Mouse (Mus musculus) midbrain, embryonic 11.5 days (tissue): ENCODE results near the gene Socs3. TPM values are rescaled to one million over a fixed set of nuclear protein-coding genes. Genes with fewer than 3 reads are reported as not detected.

Experiments used
- ATAC-seq: fragments of 200-750 bp; cut with Nextera tagmentation; 2 replicates; pipeline ENCODE4 v1.8.0; 2017; ENCODE audit warnings: moderate TSS enrichment, moderate library complexity; ENCODE audit not compliant: low FRiP score
- DNase-seq: peaks from one replicate; pipeline ENCODE4 v3.0.0; 2015; ENCODE audit warnings: low spot score; ENCODE audit errors: missing footprints
- H3K27ac ChIP-seq: fragments of 300-500 bp; sonication (generic); 2 replicates; pipeline ENCODE4 v1.5.1; 2014; ENCODE audit warnings: low read depth, low read length
- H3K27me3 ChIP-seq: fragments of 300-500 bp; sonication (generic); 2 replicates; pipeline ENCODE4 v1.6.1; 2014; ENCODE audit warnings: mild to moderate bottlenecking, low read length, moderate library complexity, mixed read lengths; ENCODE audit not compliant: control insufficient read depth, insufficient read depth
- H3K36me3 ChIP-seq: fragments of 300-500 bp; sonication (generic); 2 replicates; pipeline ENCODE4 v1.6.1; 2014; ENCODE audit warnings: mild to moderate bottlenecking, low read length, moderate library complexity, mixed read lengths; ENCODE audit not compliant: control insufficient read depth, insufficient read depth
- H3K4me1 ChIP-seq: fragments of 300-500 bp; sonication (generic); 2 replicates; pipeline ENCODE4 v1.6.1; 2014; ENCODE audit warnings: low read length; ENCODE audit not compliant: control insufficient read depth, insufficient read depth
- H3K4me2 ChIP-seq: fragments of 300-500 bp; sonication (generic); 2 replicates; pipeline ENCODE4 v1.6.1; 2014; ENCODE audit warnings: mild to moderate bottlenecking, moderate library complexity
- H3K4me3 ChIP-seq: fragments of 300-500 bp; sonication (generic); 2 replicates; pipeline ENCODE4 v1.5.1; 2014; ENCODE audit warnings: low read depth, low read length
- H3K9ac ChIP-seq: fragments of 300-500 bp; sonication (generic); 2 replicates; pipeline ENCODE4 v1.6.1; 2014; ENCODE audit warnings: low read length
- H3K9me3 ChIP-seq: fragments of 300-500 bp; sonication (generic); 2 replicates; pipeline ENCODE4 v1.6.1; 2016; ENCODE audit warnings: low read length; ENCODE audit not compliant: control insufficient read depth
- WGBS: fragments of 180-500 bp; shearing (Covaris S2); extraction: QIAGEN DNeasy Blood & Tissue Kit; methylation state at CpG from one replicate; pipeline ENCODE4 v1.1.7; 2014; 5-methylcytosine and 5-hydroxymethylcytosine counted together
- polyA plus RNA-seq: library from polyadenylated mRNA; unstranded; fragments of >200 nt; fragmentation: Nextera tagmentation; extraction: Ambion mirVana; gene quantifications from 2 replicates; pipeline ENCODE4 v1.2.1, GENCODE M21; 2014

Gene Socs3
- polyA plus RNA-seq, 1 experiment from 2014 or later, result 5.9 TPM

GRCm38 (mm10) chr11:117975211-117975967 lies 5.5 kb upstream of the Socs3 start:
- H3K9me3 ChIP-seq, result no peaks in the 10 kb centered on the region
- DNase-seq, result peak; percentile 95
- no peaks in the 10 kb centered on the region for H3K36me3 ChIP-seq
- H3K27ac ChIP-seq, result peak overlapping the region; percentile 95
- 1% methylated on average over 18 of the region's 18 CpGs for WGBS
- H3K4me1 ChIP-seq, result peaks cover 40% of the 10 kb centered on the region
- H3K4me2 ChIP-seq, result peak overlapping the region; percentile 32
- H3K27me3 ChIP-seq, result peaks cover 4% of the 10 kb centered on the region; the same call in 1 of the 2 replicates
- peak; percentile 82 for ATAC-seq
- peak overlapping the region; percentile 61 for H3K9ac ChIP-seq
- H3K4me3 ChIP-seq, result no peak overlapping the region

DNA sequence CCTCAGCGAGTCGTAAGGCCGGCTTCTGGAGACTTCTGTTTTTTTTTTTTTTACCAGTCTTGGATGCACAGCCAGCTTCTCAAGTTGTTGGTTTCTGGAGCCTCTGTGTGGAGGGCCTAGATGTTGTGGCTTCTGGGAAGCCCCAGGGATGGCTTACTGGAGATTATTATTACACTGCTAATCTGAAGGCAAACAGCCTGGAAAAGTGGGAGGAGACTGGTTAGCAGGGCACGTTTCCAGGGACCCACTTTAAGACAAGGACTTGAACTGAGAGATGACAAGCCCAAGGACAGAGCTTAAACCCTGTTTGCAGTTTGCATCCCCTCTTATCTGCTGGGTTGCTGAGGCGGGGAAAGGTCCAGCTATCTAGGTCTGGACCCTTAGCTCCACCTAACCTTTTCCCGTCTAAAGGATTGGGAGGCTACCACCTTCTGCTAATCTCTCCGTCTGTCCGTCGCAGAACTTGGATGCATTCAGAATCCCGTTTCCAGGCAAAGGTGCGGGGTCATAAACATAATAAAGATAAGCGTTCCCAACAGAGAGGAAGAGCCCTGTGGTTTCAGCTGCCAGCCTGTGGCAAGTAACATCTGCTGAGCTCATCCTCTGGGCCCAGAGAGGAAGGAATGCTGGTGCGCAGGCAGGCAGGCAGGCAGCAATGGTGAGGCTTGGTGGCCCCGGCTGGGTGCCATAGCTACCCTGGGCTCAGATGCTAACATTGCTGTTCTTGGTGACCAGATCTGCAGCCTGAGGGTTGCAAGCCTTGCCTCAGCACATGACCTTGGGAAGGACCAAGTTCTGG lies 4.7 kb upstream of the Socs3 start:
- Histone ChIP-seq H3K9ac (peak overlapping the region; percentile 61), H3K27me3 (peaks cover 7% of the 10 kb centered on the region; the same call in 1 of the 2 replicates), H3K4me3 (no peak overlapping the region), H3K4me1 (peaks cover 46% of the 10 kb centered on the region), H3K9me3 (no peaks in the 10 kb centered on the region), H3K4me2 (peak overlapping the region; percentile 17; the same call in 1 of the 2 replicates), H3K27ac (peak overlapping the region; percentile 95), H3K36me3 (no peaks in the 10 kb centered on the region)
- 8% methylated on average over 14 of the region's 14 CpGs for WGBS
- ATAC-seq (no peak), DNase-seq (peak; percentile 92)

- WGBS, result 42% methylated on average over 5 of the region's 5 CpGs
- no peak overlapping the region for H3K27ac ChIP-seq
- H3K9ac ChIP-seq, result no peak overlapping the region
- ATAC-seq, result no peak
- H3K4me3 ChIP-seq, result no peak overlapping the region
- H3K9me3 ChIP-seq, result no peaks in the 10 kb centered on the region
- H3K4me1 ChIP-seq, result peaks cover 49% of the 10 kb centered on the region
- DNase-seq, result no peak
- no peaks in the 10 kb centered on the region for H3K36me3 ChIP-seq
- peaks cover 7% of the 10 kb centered on the region; the same call in 1 of the 2 replicates for H3K27me3 ChIP-seq
- H3K4me2 ChIP-seq, result no peak overlapping the region
Observed at GRCm38 (mm10) chr11:117973569-117973968, 3.7 kb upstream of the Socs3 start.

DNA sequence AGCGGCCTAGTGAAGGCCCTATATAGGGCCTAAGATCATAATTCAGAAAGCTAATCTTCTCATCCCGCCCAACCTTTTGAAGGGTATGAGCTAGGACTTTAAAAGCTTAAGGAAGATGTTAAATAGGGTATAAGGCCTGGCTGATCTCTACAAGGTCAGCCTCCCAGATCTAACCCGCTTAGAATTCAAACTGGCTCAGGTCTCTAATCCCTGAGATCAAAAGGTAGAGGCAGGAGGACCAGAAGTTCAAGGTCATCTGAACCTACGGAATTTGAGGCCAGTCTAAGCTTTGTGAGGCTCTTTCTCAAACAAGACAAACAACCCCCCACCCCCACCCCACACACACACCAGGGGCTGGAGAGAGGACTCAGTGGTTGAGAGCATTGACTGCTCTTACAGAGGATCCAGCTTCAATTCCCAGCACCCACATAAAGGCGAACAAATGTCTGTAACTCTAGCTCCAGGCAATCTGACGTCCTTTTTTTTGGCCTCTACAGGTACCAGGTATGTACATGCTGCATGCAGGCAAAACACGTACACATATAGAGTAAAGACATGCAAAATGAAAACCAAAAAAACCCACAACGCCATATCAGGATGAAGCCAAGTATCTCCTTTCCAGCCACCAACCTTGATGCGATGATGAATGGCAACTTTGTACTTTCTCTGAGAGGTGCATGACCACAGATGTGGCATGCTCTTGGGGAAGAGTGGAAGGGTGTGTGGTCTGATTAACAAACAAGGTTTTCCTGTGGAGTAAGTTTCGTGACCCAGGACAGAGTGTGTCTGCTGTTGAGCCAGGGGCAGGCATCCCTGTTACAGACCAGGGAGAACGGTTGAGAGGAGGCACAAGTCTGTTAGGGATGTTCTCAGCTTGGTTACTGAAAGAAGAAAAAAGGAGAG lies 3.1 kb upstream of the Socs3 start:
- Histone ChIP-seq H3K4me1 (peaks cover 55% of the 10 kb centered on the region), H3K9me3 (no peaks in the 10 kb centered on the region), H3K27ac (no peak overlapping the region), H3K4me2 (no peak overlapping the region), H3K36me3 (no peaks in the 10 kb centered on the region), H3K27me3 (peaks cover 7% of the 10 kb centered on the region; the same call in 1 of the 2 replicates), H3K9ac (no peak overlapping the region), H3K4me3 (no peak overlapping the region)
- WGBS, result 46% methylated on average over 11 of the region's 11 CpGs
- ATAC-seq (no peak), DNase-seq (no peak)

DNA sequence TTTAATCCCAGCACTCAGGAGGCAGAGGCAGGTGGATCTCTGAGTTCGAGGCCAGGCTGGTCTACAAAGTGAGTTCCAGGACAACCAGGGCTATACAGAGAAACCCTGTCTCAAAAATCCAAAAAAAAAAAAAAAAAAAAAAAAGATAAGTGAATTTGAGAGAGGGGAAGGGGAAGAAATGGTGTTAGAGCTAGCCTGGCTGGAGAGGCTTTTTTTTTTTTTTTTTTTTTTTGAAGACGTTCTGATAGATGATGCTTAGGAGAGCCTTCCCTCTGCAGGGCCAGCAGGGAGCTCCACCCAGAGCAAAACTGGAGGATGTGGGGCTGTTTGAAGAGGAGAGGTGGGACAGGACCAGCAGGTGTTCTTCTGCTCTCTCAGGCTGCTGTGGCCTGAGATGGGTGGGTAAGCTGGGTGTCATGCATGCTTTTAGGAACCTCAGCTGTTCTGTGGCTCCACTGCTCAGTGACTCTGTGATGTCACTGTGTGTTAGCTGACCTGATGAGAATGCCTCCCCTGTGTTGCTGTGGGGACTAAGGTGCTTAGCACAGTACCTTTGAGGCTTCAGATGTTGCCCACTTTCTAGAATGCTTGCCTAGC lies 1.9 kb upstream of the Socs3 start:
- H3K4me3 ChIP-seq, result no peak overlapping the region
- H3K4me1 ChIP-seq, result peaks cover 66% of the 10 kb centered on the region
- no peaks in the 10 kb centered on the region for H3K36me3 ChIP-seq
- H3K27ac ChIP-seq, result no peak overlapping the region
- H3K27me3 ChIP-seq, result peaks cover 17% of the 10 kb centered on the region
- WGBS, result 60% methylated on average over 2 of the region's 2 CpGs
- no peak for DNase-seq
- no peak for ATAC-seq
- no peak overlapping the region for H3K4me2 ChIP-seq
- H3K9ac ChIP-seq, result no peak overlapping the region
- no peaks in the 10 kb centered on the region for H3K9me3 ChIP-seq

- Histone ChIP-seq H3K4me2 (no peak overlapping the region), H3K27ac (no peak overlapping the region), H3K9me3 (no peaks in the 10 kb centered on the region), H3K9ac (no peak overlapping the region), H3K36me3 (no peaks in the 10 kb centered on the region), H3K4me3 (no peak overlapping the region), H3K4me1 (peaks cover 66% of the 10 kb centered on the region), H3K27me3 (peaks cover 24% of the 10 kb centered on the region)
- WGBS, result 63% methylated on average over 6 of the region's 6 CpGs
- ATAC-seq (no peak), DNase-seq (no peak)
Observed at GRCm38 (mm10) chr11:117971100-117971499, 1.3 kb upstream of the Socs3 start.

DNA sequence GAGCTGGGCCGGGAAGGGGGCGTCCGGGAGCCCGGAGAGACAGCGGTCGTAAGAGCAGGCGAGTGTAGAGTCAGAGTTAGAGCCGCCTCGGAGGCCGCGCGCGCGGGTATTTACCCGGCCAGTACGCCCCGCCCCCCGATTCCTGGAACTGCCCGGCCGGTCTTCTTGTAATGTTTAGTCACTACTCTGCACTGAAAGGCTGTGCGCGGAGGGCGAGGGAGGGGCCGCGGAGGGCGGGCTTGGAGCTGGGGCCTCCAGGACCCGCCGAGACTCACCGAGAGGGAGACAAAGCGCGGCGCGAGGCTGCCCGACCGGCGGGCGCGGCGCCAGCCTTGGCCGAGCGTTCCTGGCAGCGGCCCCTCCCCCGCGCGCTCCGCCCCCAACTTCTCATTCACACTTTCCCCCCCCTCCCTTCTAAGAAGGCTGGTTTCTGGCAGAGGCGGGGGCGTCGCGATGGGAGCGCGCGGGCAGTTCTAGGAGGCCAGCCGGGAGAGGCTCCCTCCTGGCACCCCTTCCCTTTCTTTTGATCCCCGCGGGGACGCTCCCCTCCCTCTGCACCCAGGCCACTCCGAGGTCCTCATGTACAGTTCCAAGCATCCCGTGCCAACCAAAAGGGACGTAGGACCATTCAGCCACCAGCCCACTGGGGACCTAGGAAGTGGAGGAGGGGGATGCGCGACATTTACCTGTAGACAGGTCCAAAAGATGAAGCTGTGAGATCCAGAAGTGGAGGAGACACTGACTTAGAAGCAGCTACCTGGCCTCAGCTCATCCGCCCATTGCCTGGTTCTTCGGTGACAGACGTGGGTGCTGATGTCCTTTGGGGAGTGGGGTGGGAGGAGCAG lies 525 bp downstream of the Socs3 start:
- no peaks in the 10 kb centered on the region for H3K36me3 ChIP-seq
- no peaks in the 10 kb centered on the region for H3K9me3 ChIP-seq
- H3K4me3 ChIP-seq, result peak overlapping the region; percentile 69
- H3K9ac ChIP-seq, result peak overlapping the region; percentile 91
- WGBS, result under 1% methylated on average over 39 of the region's 65 CpGs
- H3K4me1 ChIP-seq, result peaks cover 64% of the 10 kb centered on the region
- peak; percentile 99 for DNase-seq
- H3K27ac ChIP-seq, result peak overlapping the region; percentile 91
- peaks cover 31% of the 10 kb centered on the region for H3K27me3 ChIP-seq
- peak overlapping the region; percentile 99 for H3K4me2 ChIP-seq
- ATAC-seq, result peak; percentile 91

DNA sequence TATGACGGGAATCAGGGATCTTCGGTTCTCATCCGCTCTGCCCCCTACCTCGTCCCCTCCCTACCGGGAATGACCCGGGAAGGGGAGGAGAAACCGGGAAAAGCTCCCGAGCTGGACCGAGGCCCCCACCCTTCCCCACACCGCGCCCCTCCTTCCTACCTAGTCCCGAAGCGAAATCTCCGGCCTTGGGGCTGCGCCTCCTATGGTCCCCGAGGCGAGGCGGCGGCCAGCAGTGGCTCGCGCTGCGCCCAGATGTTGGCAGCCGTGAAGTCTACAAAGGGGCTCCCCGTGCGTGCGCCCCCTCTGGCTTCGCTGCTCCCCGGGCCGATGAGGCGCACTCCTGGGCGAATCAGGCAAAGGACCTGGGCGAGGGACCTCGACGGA lies 1.1 kb downstream of the Socs3 start:
- peak; percentile 50 for ATAC-seq
- Histone ChIP-seq H3K27me3 (peaks cover 34% of the 10 kb centered on the region), H3K9ac (peak overlapping the region; percentile 91), H3K4me1 (peaks cover 64% of the 10 kb centered on the region), H3K4me2 (peak overlapping the region; percentile 99), H3K27ac (peak overlapping the region; percentile 91), H3K4me3 (peak overlapping the region; percentile 69), H3K36me3 (no peaks in the 10 kb centered on the region), H3K9me3 (no peaks in the 10 kb centered on the region)
- DNase-seq, result no peak
- under 1% methylated on average over 32 of the region's 34 CpGs for WGBS
